Mouse (Mus musculus): ENCODE measurements around the gene Cpsf4. TPM values are rescaled to one million over a fixed set of nuclear protein-coding genes. Genes with fewer than 3 reads are reported as not detected.
A peak's percentile ranks its signal among the peaks of the same experiment; 100 is the strongest.

Cpsf4 gene
- polyA plus RNA-seq, 1 experiment from 2014 or later, result 56.2 TPM

- Histone ChIP-seq H3K4me2 (peak overlapping the region; percentile 70), H3K4me1 (peaks cover 22% of the 10 kb centered on the region), H3K9ac (peak overlapping the region; percentile 86), H3K9me3 (no peaks in the 10 kb centered on the region), H3K27ac (no peak overlapping the region), H3K4me3 (peak overlapping the region; percentile 81), H3K36me3 (peaks cover 53% of the 10 kb centered on the region), H3K27me3 (no peaks in the 10 kb centered on the region)
- ATAC-seq (ENCODE audit: borderline replicate concordance, extremely low read depth, low FRiP score, low TSS enrichment), result no peak
- 13% methylated on average over 6 of the region's 6 CpGs for WGBS
Measured at GRCm38 (mm10) chr5:145138836-145139235, 28.2 kb upstream of the Cpsf4 start.

- peak within 1 kb of the TSS; percentile 81 for H3K4me3 ChIP-seq
- ATAC-seq (ENCODE audit: borderline replicate concordance, extremely low read depth, low FRiP score, low TSS enrichment), result peak; percentile 91
- H3K4me1 ChIP-seq, result peaks cover 22% of the 10 kb centered on the region
- peak within 1 kb of the TSS; percentile 86 for H3K9ac ChIP-seq
- H3K27me3 ChIP-seq, result no peaks in the 10 kb centered on the region
- H3K27ac ChIP-seq, result peak within 1 kb of the TSS; percentile 77
- no peaks in the 10 kb centered on the region for H3K9me3 ChIP-seq
- H3K4me2 ChIP-seq, result peak within 1 kb of the TSS; percentile 70
- peaks cover 53% of the 10 kb centered on the region for H3K36me3 ChIP-seq
- under 1% methylated on average over 84 of the region's 84 CpGs for WGBS
Measured at GRCm38 (mm10) chr5:145139571-145140519, 27.2 kb upstream of the Cpsf4 start, which contains the start of the genes Pdap1 and Bud31. Gene Pdap1 (minus strand): TSS chr5:145140238. Gene Bud31 (plus strand): TSS chr5:145140362.

GRCm38 (mm10) chr5:145140611-145141010 is 26.4 kb upstream of the Cpsf4 start:
- WGBS, result under 1% methylated on average over 18 of the region's 18 CpGs

GRCm38 (mm10) chr5:145147748-145148147 is 19.3 kb upstream of the Cpsf4 start:
- no peaks in the 10 kb centered on the region for H3K4me1 ChIP-seq
- H3K27ac ChIP-seq, result no peak overlapping the region
- 92% methylated on average over 5 of the region's 5 CpGs for WGBS
- H3K27me3 ChIP-seq, result no peaks in the 10 kb centered on the region
- no peak overlapping the region for H3K4me3 ChIP-seq
- no peak for ATAC-seq (ENCODE audit: borderline replicate concordance, extremely low read depth, low FRiP score, low TSS enrichment)
- H3K4me2 ChIP-seq, result no peak overlapping the region
- H3K9me3 ChIP-seq, result no peaks in the 10 kb centered on the region
- peaks cover 97% of the 10 kb centered on the region for H3K36me3 ChIP-seq
- no peak overlapping the region for H3K9ac ChIP-seq

More at GRCm38 (mm10) chr5:145140611-145141010, 26.4 kb upstream of the Cpsf4 start:
- Histone ChIP-seq H3K27ac (peak overlapping the region; percentile 77), H3K4me1 (peaks cover 22% of the 10 kb centered on the region), H3K9me3 (no peaks in the 10 kb centered on the region), H3K27me3 (no peaks in the 10 kb centered on the region), H3K9ac (peak overlapping the region; percentile 86), H3K36me3 (peaks cover 56% of the 10 kb centered on the region), H3K4me2 (peak overlapping the region; percentile 70), H3K4me3 (peak overlapping the region; percentile 81)
- ATAC-seq (ENCODE audit: borderline replicate concordance, extremely low read depth, low FRiP score, low TSS enrichment), result no peak

- Histone ChIP-seq H3K27me3 (no peaks in the 10 kb centered on the region), H3K27ac (no peak overlapping the region), H3K4me2 (no peak overlapping the region), H3K36me3 (peaks cover 92% of the 10 kb centered on the region), H3K9me3 (no peaks in the 10 kb centered on the region), H3K9ac (no peak overlapping the region), H3K4me1 (no peaks in the 10 kb centered on the region), H3K4me3 (no peak overlapping the region)
- 83% methylated on average over 6 of the region's 6 CpGs for WGBS
- no peak for ATAC-seq (ENCODE audit: borderline replicate concordance, extremely low read depth, low FRiP score, low TSS enrichment)
Measured at GRCm38 (mm10) chr5:145149294-145149693, 17.7 kb upstream of the Cpsf4 start.

GRCm38 (mm10) chr5:145152690-145153089 is 14.3 kb upstream of the Cpsf4 start:
- no peak for ATAC-seq (ENCODE audit: borderline replicate concordance, extremely low read depth, low FRiP score, low TSS enrichment)
- WGBS, result 87% methylated on average over 5 of the region's 5 CpGs

GRCm38 (mm10) chr5:145161361-145161760 is 5.7 kb upstream of the Cpsf4 start:
- peaks cover 14% of the 10 kb centered on the region for H3K4me1 ChIP-seq
- H3K27ac ChIP-seq, result no peak overlapping the region
- no peak for ATAC-seq (ENCODE audit: borderline replicate concordance, extremely low read depth, low FRiP score, low TSS enrichment)
- H3K4me2 ChIP-seq, result no peak overlapping the region
- H3K27me3 ChIP-seq, result no peaks in the 10 kb centered on the region
- peaks cover 40% of the 10 kb centered on the region for H3K36me3 ChIP-seq
- WGBS, result 94% methylated on average over 14 of the region's 14 CpGs
- no peaks in the 10 kb centered on the region for H3K9me3 ChIP-seq
- H3K4me3 ChIP-seq, result no peak overlapping the region
- H3K9ac ChIP-seq, result no peak overlapping the region

More at GRCm38 (mm10) chr5:145152690-145153089, 14.3 kb upstream of the Cpsf4 start:
- no peak overlapping the region for H3K9ac ChIP-seq
- H3K36me3 ChIP-seq, result peaks cover 77% of the 10 kb centered on the region
- no peaks in the 10 kb centered on the region for H3K9me3 ChIP-seq
- H3K27ac ChIP-seq, result no peak overlapping the region
- no peaks in the 10 kb centered on the region for H3K4me1 ChIP-seq
- H3K4me3 ChIP-seq, result no peak overlapping the region
- no peak overlapping the region for H3K4me2 ChIP-seq
- H3K27me3 ChIP-seq, result no peaks in the 10 kb centered on the region

- H3K4me2 ChIP-seq, result no peak overlapping the region
Measured at GRCm38 (mm10) chr5:145164710-145165109, 2.3 kb upstream of the Cpsf4 start.

GRCm38 (mm10) chr5:145165184-145165583 is 1.8 kb upstream of the Cpsf4 start:
- Histone ChIP-seq H3K4me3 (no peak overlapping the region), H3K4me1 (peaks cover 27% of the 10 kb centered on the region), H3K27me3 (no peaks in the 10 kb centered on the region), H3K4me2 (no peak overlapping the region), H3K9ac (no peak overlapping the region), H3K36me3 (peaks cover 16% of the 10 kb centered on the region), H3K9me3 (no peaks in the 10 kb centered on the region), H3K27ac (no peak overlapping the region)
- 85% methylated on average over 15 of the region's 15 CpGs for WGBS
- ATAC-seq (ENCODE audit: borderline replicate concordance, extremely low read depth, low FRiP score, low TSS enrichment), result no peak

More at GRCm38 (mm10) chr5:145164710-145165109, 2.3 kb upstream of the Cpsf4 start:
- Histone ChIP-seq H3K4me1 (peaks cover 27% of the 10 kb centered on the region), H3K27me3 (no peaks in the 10 kb centered on the region), H3K9me3 (no peaks in the 10 kb centered on the region), H3K36me3 (peaks cover 16% of the 10 kb centered on the region), H3K4me3 (no peak overlapping the region), H3K9ac (no peak overlapping the region), H3K27ac (no peak overlapping the region)
- ATAC-seq (ENCODE audit: borderline replicate concordance, extremely low read depth, low FRiP score, low TSS enrichment), result no peak
- WGBS, result 40% methylated on average over 3 of the region's 3 CpGs

- peak overlapping the region; percentile 86 for H3K4me2 ChIP-seq
- peaks cover 26% of the 10 kb centered on the region for H3K36me3 ChIP-seq
- peaks cover 27% of the 10 kb centered on the region for H3K4me1 ChIP-seq
- peak; percentile 50 for ATAC-seq (ENCODE audit: borderline replicate concordance, extremely low read depth, low FRiP score, low TSS enrichment)
- peak overlapping the region; percentile 78 for H3K4me3 ChIP-seq
- H3K9me3 ChIP-seq, result no peaks in the 10 kb centered on the region
- peak overlapping the region; percentile 94 for H3K9ac ChIP-seq
- no peaks in the 10 kb centered on the region for H3K27me3 ChIP-seq
- under 1% methylated on average over 26 of the region's 28 CpGs for WGBS
- peak overlapping the region; percentile 88 for H3K27ac ChIP-seq
Measured at GRCm38 (mm10) chr5:145167306-145167661, 271 bp downstream of the Cpsf4 start.

GRCm38 (mm10) chr5:145178461-145178980 is 11.5 kb downstream of the Cpsf4 start:
- Histone ChIP-seq H3K27ac (no peak overlapping the region), H3K4me2 (no peak overlapping the region), H3K9me3 (no peaks in the 10 kb centered on the region), H3K4me3 (no peak overlapping the region), H3K9ac (no peak overlapping the region), H3K27me3 (no peaks in the 10 kb centered on the region), H3K36me3 (peaks cover 98% of the 10 kb centered on the region), H3K4me1 (no peaks in the 10 kb centered on the region)
- ATAC-seq (ENCODE audit: borderline replicate concordance, extremely low read depth, low FRiP score, low TSS enrichment), result no peak
- 83% methylated on average over 18 of the region's 18 CpGs for WGBS

- peaks cover 72% of the 10 kb centered on the region for H3K36me3 ChIP-seq
- no peak overlapping the region for H3K27ac ChIP-seq
- H3K9me3 ChIP-seq, result no peaks in the 10 kb centered on the region
- no peak for ATAC-seq (ENCODE audit: borderline replicate concordance, extremely low read depth, low FRiP score, low TSS enrichment)
- H3K4me3 ChIP-seq, result no peak overlapping the region
- H3K4me2 ChIP-seq, result no peak overlapping the region
- no peaks in the 10 kb centered on the region for H3K27me3 ChIP-seq
- peaks cover 9% of the 10 kb centered on the region for H3K4me1 ChIP-seq
- 91% methylated on average over 2 of the region's 2 CpGs for WGBS
- no peak overlapping the region for H3K9ac ChIP-seq
Measured at GRCm38 (mm10) chr5:145185244-145185643, 18.2 kb downstream of the Cpsf4 start.
